Mouse (Mus musculus) liver, embryonic 14.5 days (tissue): ENCODE data around the gene Krt79.

Source experiments
- CTCF ChIP-seq: IDR thresholded peaks from 2 replicates; pipeline ENCODE4 v1.5.1; 2016; ENCODE audit warnings: antibody characterized with exemption, low read depth, control low read depth
- EP300 ChIP-seq: IDR thresholded peaks from 2 replicates; pipeline ENCODE4 v1.6.1; 2016; ENCODE audit warnings: antibody characterized with exemption, low read depth

- TF ChIP-seq CTCF (no peak), EP300 (no peak)
Measured at GRCm38 (mm10) chr15:101954187-101954586, 14.1 kb upstream of the Krt79 start, which contains the start of gene Krt78.
